Mouse (Mus musculus): ENCODE measurements around the gene Unc5a. TPM values are rescaled to one million over a fixed set of nuclear protein-coding genes. Genes with fewer than 3 reads are reported as not detected.

The Unc5a gene
- total and polyA plus RNA-seq, 3 experiments, result 0.17 TPM; not detected in 2

GRCm38 (mm10) chr13:54951166-54951565 is 2.0 kb downstream of the Unc5a start:
- no peak overlapping the region for H3K27ac ChIP-seq (ENCODE audit: insufficient read depth, low read depth)
- DNase-seq (ENCODE audit: extremely low read depth), result no peak
- peaks cover 80% of the 10 kb centered on the region for H3K27me3 ChIP-seq (replicated peaks)
- TF ChIP-seq MAX (IDR thresholded peaks at IDR 0.05; ENCODE audit: low read length) (no peak), CTCF (conservative IDR thresholded peaks at IDR 0.05 in 1 of 2, IDR thresholded peaks at IDR 0.05 in 1 of 2; ENCODE audit: low read depth in 2 of 2, low read length in 2 of 2) (no peak), ETS1 (conservative IDR thresholded peaks at IDR 0.05; ENCODE audit: low read depth, low read length) (no peak), E2F4 (IDR thresholded peaks at IDR 0.05; ENCODE audit: insufficient replicate concordance, low read depth, low read length) (no peak), GABPA (IDR thresholded peaks at IDR 0.05; ENCODE audit: insufficient replicate concordance, low read depth, low read length) (no peak), IRF4 (IDR thresholded peaks at IDR 0.05; ENCODE audit: low read depth, low read length) (no peak), JUND (conservative IDR thresholded peaks at IDR 0.05; ENCODE audit: low read depth, low read length) (no peak), USF2 (conservative IDR thresholded peaks at IDR 0.05; ENCODE audit: low read depth, low read length) (no peak), ZNF384 (IDR thresholded peaks at IDR 0.05; ENCODE audit: low read depth, low read length) (no peak), MEF2A (IDR thresholded peaks at IDR 0.05; ENCODE audit: borderline replicate concordance, low read depth, low read length) (no peak), CHD1 (IDR thresholded peaks at IDR 0.05; ENCODE audit: low read depth, low read length) (no peak)
- H3K9me3 ChIP-seq (replicated peaks; ENCODE audit: low read length), result no peaks in the 10 kb centered on the region
- H3K4me2 ChIP-seq (ENCODE audit: insufficient read depth, low read depth, poor library complexity, severe bottlenecking), result no peak overlapping the region
- H3K4me1 ChIP-seq (ENCODE audit: control insufficient read depth in 1 of 2, insufficient read depth in 2 of 2), result no peaks in the 10 kb centered on the region
- in situ Hi-C loops (cut with MboI; ENCODE audit: low pct_ligation_motif_present, low pct_unique_long_range_greater_than_20kb, low sequenced_read_pairs), result no loop called here
- H3K36me3 ChIP-seq (replicated peaks in 1 of 2; ENCODE audit: control insufficient read depth in 1 of 2, insufficient read depth in 1 of 2, low read length in 1 of 2), result no peaks in the 10 kb centered on the region
- dilution Hi-C loops (cut with MboI; ENCODE audit: extremely low pct_ligation_motif_present, extremely low pct_unique_long_range_greater_than_20kb, low sequenced_read_pairs), result no loop called here
- H3K79me2 ChIP-seq (replicated peaks; ENCODE audit: control insufficient read depth, extremely low read depth, insufficient read depth, poor library complexity, severe bottlenecking), result no peaks in the 10 kb centered on the region
- H3K4me3 ChIP-seq (replicated peaks in 1 of 3; ENCODE audit: low read depth in 2 of 3, low read length in 2 of 3, poor library complexity in 1 of 3), result no peak overlapping the region
- no peak overlapping the region for H3K9ac ChIP-seq (ENCODE audit: insufficient read depth, low read depth)

- Histone ChIP-seq H3K9ac (ENCODE audit: insufficient read depth, low read depth) (no peak overlapping the region), H3K4me2 (ENCODE audit: insufficient read depth, low read depth, poor library complexity, severe bottlenecking) (no peak overlapping the region), H3K27me3 (replicated peaks) (peaks cover 93% of the 10 kb centered on the region), H3K9me3 (replicated peaks; ENCODE audit: low read length) (no peaks in the 10 kb centered on the region), H3K4me3 (replicated peaks in 1 of 3; ENCODE audit: low read depth in 2 of 3, low read length in 2 of 3, poor library complexity in 1 of 3) (no peak overlapping the region), H3K79me2 (replicated peaks; ENCODE audit: control insufficient read depth, extremely low read depth, insufficient read depth, poor library complexity, severe bottlenecking) (no peaks in the 10 kb centered on the region), H3K27ac (ENCODE audit: insufficient read depth, low read depth) (no peak overlapping the region), H3K36me3 (replicated peaks in 1 of 2; ENCODE audit: control insufficient read depth in 1 of 2, insufficient read depth in 1 of 2, low read length in 1 of 2) (no peaks in the 10 kb centered on the region), H3K4me1 (ENCODE audit: control insufficient read depth in 1 of 2, insufficient read depth in 2 of 2) (no peaks in the 10 kb centered on the region)
- dilution Hi-C loops (cut with MboI; ENCODE audit: extremely low pct_ligation_motif_present, extremely low pct_unique_long_range_greater_than_20kb, low sequenced_read_pairs), result no loop called here
- no peak for DNase-seq (ENCODE audit: extremely low read depth)
- in situ Hi-C loops (cut with MboI; ENCODE audit: low pct_ligation_motif_present, low pct_unique_long_range_greater_than_20kb, low sequenced_read_pairs), result loop anchor here (5.0 kb wide), 1 partner anchor 147 kb away; no protein-coding TSS in a partner anchor
- TF ChIP-seq ZC3H11A (IDR thresholded peaks at IDR 0.05; ENCODE audit: low read depth, low read length) (no peak), RCOR1 (conservative IDR thresholded peaks at IDR 0.05; ENCODE audit: low read depth, low read length) (no peak), UBTF (IDR thresholded peaks at IDR 0.05; ENCODE audit: low read depth, low read length) (no peak), MYC (IDR thresholded peaks at IDR 0.05; ENCODE audit: low read depth, low read length) (no peak), JUN (IDR thresholded peaks at IDR 0.05; ENCODE audit: insufficient read depth, low read depth, low read length) (no peak), GABPA (IDR thresholded peaks at IDR 0.05; ENCODE audit: insufficient replicate concordance, low read depth, low read length) (no peak), KAT2A (IDR thresholded peaks at IDR 0.05; ENCODE audit: insufficient replicate concordance, low read length) (no peak), CTCF (conservative IDR thresholded peaks at IDR 0.05 in 1 of 2, IDR thresholded peaks at IDR 0.05 in 1 of 2; ENCODE audit: low read depth in 2 of 2, low read length in 2 of 2) (no peak), POLR2A (IDR thresholded peaks at IDR 0.05; ENCODE audit: low read depth, low read length) (no peak), ZMIZ1 (IDR thresholded peaks at IDR 0.05; ENCODE audit: low read depth, low read length) (no peak), MXI1 (IDR thresholded peaks at IDR 0.05; ENCODE audit: low read depth, low read length) (no peak), IRF4 (IDR thresholded peaks at IDR 0.05; ENCODE audit: low read depth, low read length) (no peak), CHD2 (IDR thresholded peaks at IDR 0.05; ENCODE audit: low read length) (no peak), HCFC1 (IDR thresholded peaks at IDR 0.05; ENCODE audit: low read depth, low read length) (no peak)
These were observed 5.5 kb downstream of the Unc5a start for GRCm38 (mm10) chr13:54954745-54955144.

Data from CH12.LX (cell line).